Mouse (Mus musculus) intestine, embryonic 16.5 days (tissue): ENCODE data around the gene Fhad1. TPM values are rescaled to one million over a fixed set of nuclear protein-coding genes. Genes with fewer than 3 reads are reported as not detected.

ENCODE experiments used
- ATAC-seq: fragments of 200-750 bp; cut with Nextera tagmentation; 2 replicates; pipeline ENCODE4 v1.8.0; 2017; ENCODE audit warnings: moderate TSS enrichment, moderate library complexity
- H3K27ac ChIP-seq: fragments of 300-500 bp; sonication (generic); 2 replicates; pipeline ENCODE4 v1.5.1; 2014; ENCODE audit warnings: mild to moderate bottlenecking, low read length
- H3K27me3 ChIP-seq: fragments of 300-500 bp; sonication (generic); replicated peaks from 2 replicates; pipeline ENCODE4 v1.6.1; 2014; ENCODE audit warnings: low read length, control low read depth, mixed read lengths; ENCODE audit not compliant: control insufficient read depth, insufficient read depth
- H3K36me3 ChIP-seq: fragments of 300-500 bp; sonication (generic); 2 replicates; pipeline ENCODE4 v1.6.1; 2014; ENCODE audit warnings: low read length, control low read depth; ENCODE audit not compliant: control insufficient read depth, insufficient read depth
- H3K4me1 ChIP-seq: fragments of 300-500 bp; sonication (generic); 2 replicates; pipeline ENCODE4 v1.6.1; 2014; ENCODE audit warnings: low read length, control low read depth, mixed read lengths; ENCODE audit not compliant: control insufficient read depth, insufficient read depth
- H3K4me2 ChIP-seq: fragments of 300-500 bp; sonication (generic); 2 replicates; pipeline ENCODE4 v1.6.1; 2014; ENCODE audit warnings: low read depth, low read length, control low read depth
- H3K4me3 ChIP-seq: fragments of 300-500 bp; sonication (generic); 2 replicates; pipeline ENCODE4 v1.5.1; 2014; ENCODE audit warnings: mild to moderate bottlenecking, low read length
- H3K9ac ChIP-seq: fragments of 300-500 bp; sonication (generic); 2 replicates; pipeline ENCODE4 v1.6.1; 2014; ENCODE audit warnings: low read depth, low read length
- H3K9me3 ChIP-seq: fragments of 300-500 bp; sonication (generic); 2 replicates; pipeline ENCODE4 v1.6.1; 2016; ENCODE audit warnings: low read length, control low read depth; ENCODE audit not compliant: control insufficient read depth
- WGBS: fragments of 180-500 bp; shearing (Covaris S2); extraction: QIAGEN DNeasy Blood & Tissue Kit; methylation state at CpG from one replicate; pipeline ENCODE4 v1.1.7; 2014; 5-methylcytosine and 5-hydroxymethylcytosine counted together
- polyA plus RNA-seq: library from polyadenylated mRNA; unstranded; fragments of >200 nt; fragmentation: Nextera tagmentation; extraction: Ambion mirVana; gene quantifications from 2 replicates; pipeline ENCODE4 v1.2.1, GENCODE M21; 2015

Gene Fhad1
- polyA plus RNA-seq, 1 experiment from 2014 or later: 2.3 TPM

GRCm38 (mm10) chr4:141914040-141914439 is 100.8 kb downstream of the Fhad1 start:
- H3K4me2 ChIP-seq: no peak overlapping the region
- H3K27me3 ChIP-seq: no peaks in the 10 kb centered on the region
- no peak overlapping the region for H3K9ac ChIP-seq
- no peak overlapping the region for H3K4me3 ChIP-seq
- no peaks in the 10 kb centered on the region for H3K9me3 ChIP-seq
- H3K4me1 ChIP-seq: peaks cover 6% of the 10 kb centered on the region; the same call in 1 of the 2 replicates
- H3K27ac ChIP-seq: peak overlapping the region; percentile 27
- WGBS: 36% methylated on average over 7 of the region's 7 CpGs
- H3K36me3 ChIP-seq: no peaks in the 10 kb centered on the region
- ATAC-seq: 0 out of 2 replicates have a peak, but pooled peaks have one; percentile 25

- WGBS: 64% methylated on average over 13 of the region's 13 CpGs
- H3K9ac ChIP-seq: no peak overlapping the region
- H3K36me3 ChIP-seq: no peaks in the 10 kb centered on the region
- no peak overlapping the region for H3K4me2 ChIP-seq
- H3K27me3 ChIP-seq: no peaks in the 10 kb centered on the region
- ATAC-seq: peak; percentile 62
- no peak overlapping the region for H3K4me3 ChIP-seq
- H3K4me1 ChIP-seq: peaks cover 6% of the 10 kb centered on the region; the same call in 1 of the 2 replicates
- H3K27ac ChIP-seq: peak overlapping the region; percentile 52; the same call in 1 of the 2 replicates
- no peaks in the 10 kb centered on the region for H3K9me3 ChIP-seq
These were observed 101.5 kb downstream of the Fhad1 start for GRCm38 (mm10) chr4:141913201-141913993.

GRCm38 (mm10) chr4:141904710-141905109 is 110.2 kb downstream of the Fhad1 start:
- 82% methylated on average over 9 of the region's 9 CpGs for WGBS
- Histone ChIP-seq H3K4me2 (no peak overlapping the region), H3K9me3 (no peaks in the 10 kb centered on the region), H3K9ac (no peak overlapping the region), H3K36me3 (no peaks in the 10 kb centered on the region), H3K4me3 (no peak overlapping the region), H3K4me1 (peaks cover 9% of the 10 kb centered on the region), H3K27ac (no peak overlapping the region), H3K27me3 (no peaks in the 10 kb centered on the region)
- no peak for ATAC-seq

GRCm38 (mm10) chr4:141902479-141902858 is 112.4 kb downstream of the Fhad1 start:
- H3K4me3 ChIP-seq: no peak overlapping the region
- H3K4me2 ChIP-seq: no peak overlapping the region
- H3K9ac ChIP-seq: no peak overlapping the region
- WGBS: 76% methylated on average over 8 of the region's 8 CpGs
- H3K27me3 ChIP-seq: no peaks in the 10 kb centered on the region
- peaks cover 16% of the 10 kb centered on the region for H3K4me1 ChIP-seq
- H3K9me3 ChIP-seq: no peaks in the 10 kb centered on the region
- H3K27ac ChIP-seq: no peak overlapping the region
- no peak; the same call in 1 of the 2 replicates for ATAC-seq
- H3K36me3 ChIP-seq: no peaks in the 10 kb centered on the region

- H3K4me2 ChIP-seq: no peak overlapping the region
- H3K36me3 ChIP-seq: no peaks in the 10 kb centered on the region
- no peak overlapping the region for H3K9ac ChIP-seq
- ATAC-seq: no peak
- H3K4me3 ChIP-seq: no peak overlapping the region
- peaks cover 20% of the 10 kb centered on the region for H3K4me1 ChIP-seq
- WGBS: 74% methylated on average over 17 of the region's 17 CpGs
- H3K27me3 ChIP-seq: no peaks in the 10 kb centered on the region
- H3K27ac ChIP-seq: no peak overlapping the region
- no peaks in the 10 kb centered on the region for H3K9me3 ChIP-seq
These were observed 113.0 kb downstream of the Fhad1 start for GRCm38 (mm10) chr4:141901711-141902478.

- 63% methylated on average over 11 of the region's 11 CpGs for WGBS
- ATAC-seq: no peak
- no peaks in the 10 kb centered on the region for H3K36me3 ChIP-seq
- H3K4me3 ChIP-seq: no peak overlapping the region
- peaks cover 29% of the 10 kb centered on the region for H3K4me1 ChIP-seq
- no peaks in the 10 kb centered on the region for H3K9me3 ChIP-seq
- H3K27me3 ChIP-seq: no peaks in the 10 kb centered on the region
- no peak overlapping the region for H3K9ac ChIP-seq
- H3K4me2 ChIP-seq: no peak overlapping the region
- H3K27ac ChIP-seq: 0 out of 2 replicates have a peak overlapping the region, but pooled peaks have one; percentile 21
These were observed 114.5 kb downstream of the Fhad1 start for GRCm38 (mm10) chr4:141900421-141900820.

GRCm38 (mm10) chr4:141899936-141900335 is 114.9 kb downstream of the Fhad1 start:
- no peak overlapping the region for H3K4me2 ChIP-seq
- H3K9ac ChIP-seq: no peak overlapping the region
- no peaks in the 10 kb centered on the region for H3K27me3 ChIP-seq
- no peaks in the 10 kb centered on the region for H3K36me3 ChIP-seq
- H3K27ac ChIP-seq: peak overlapping the region; percentile 70
- ATAC-seq: peak; percentile 19; the same call in 1 of the 2 replicates
- H3K4me1 ChIP-seq: peaks cover 31% of the 10 kb centered on the region
- 26% methylated on average over 7 of the region's 8 CpGs for WGBS
- no peak overlapping the region for H3K4me3 ChIP-seq
- no peaks in the 10 kb centered on the region for H3K9me3 ChIP-seq

- Histone ChIP-seq H3K27me3 (no peaks in the 10 kb centered on the region), H3K36me3 (no peaks in the 10 kb centered on the region), H3K4me3 (no peak overlapping the region), H3K4me1 (peaks cover 31% of the 10 kb centered on the region), H3K9me3 (no peaks in the 10 kb centered on the region), H3K27ac (no peak overlapping the region), H3K9ac (no peak overlapping the region), H3K4me2 (no peak overlapping the region)
- WGBS: 83% methylated on average over 8 of the region's 8 CpGs
- ATAC-seq: no peak
These were observed 116.0 kb downstream of the Fhad1 start for GRCm38 (mm10) chr4:141898905-141899304.

GRCm38 (mm10) chr4:141897838-141898237 is 117.0 kb downstream of the Fhad1 start:
- H3K27me3 ChIP-seq: no peaks in the 10 kb centered on the region
- H3K36me3 ChIP-seq: no peaks in the 10 kb centered on the region
- H3K4me3 ChIP-seq: no peak overlapping the region
- no peak overlapping the region for H3K9ac ChIP-seq
- H3K4me1 ChIP-seq: peaks cover 30% of the 10 kb centered on the region
- H3K4me2 ChIP-seq: no peak overlapping the region
- WGBS: 39% methylated on average over 3 of the region's 3 CpGs
- H3K27ac ChIP-seq: no peak overlapping the region
- no peaks in the 10 kb centered on the region for H3K9me3 ChIP-seq
- ATAC-seq: no peak
